Mouse (Mus musculus) testis, adult 2 months (tissue): ENCODE results near the gene Tarm1.

ENCODE experiments used
- CTCF ChIP-seq: fragments of 200-500 bp; IDR thresholded peaks from 2 replicates; pipeline ENCODE4 v1.5.1; 2012; ENCODE audit warnings: low read depth, mild to moderate bottlenecking, inconsistent platforms, low read length, moderate library complexity; ENCODE audit not compliant: control insufficient read depth, insufficient read depth, insufficient replicate concordance
- POLR2A ChIP-seq: fragments of 200-500 bp; IDR thresholded peaks from 2 replicates; pipeline ENCODE4 v1.6.1; 2012; ENCODE audit warnings: low read depth, mild to moderate bottlenecking, inconsistent platforms, low read length, moderate library complexity; ENCODE audit not compliant: control insufficient read depth

- no peak for TF ChIP-seq CTCF
- TF ChIP-seq POLR2A = no peak
Measured at GRCm38 (mm10) chr7:3500406-3500805, 2.0 kb downstream of the Tarm1 start.
